Mouse (Mus musculus) heart, postnatal 0 days (tissue): ENCODE measurements around the gene Il12rb1.

ENCODE experiments used
- CTCF ChIP-seq: IDR thresholded peaks from 2 replicates; pipeline ENCODE4 v1.5.1; 2016; ENCODE audit warnings: antibody characterized with exemption, control low read depth, low read depth
- EP300 ChIP-seq: IDR thresholded peaks from 2 replicates; pipeline ENCODE4 v1.6.1; 2016; ENCODE audit warnings: antibody characterized with exemption, low read depth

- TF ChIP-seq EP300 (no peak), CTCF (no peak)
Observed at GRCm38 (mm10) chr8:70772075-70772474, 36.2 kb upstream of the Il12rb1 start.
